Mouse (Mus musculus) forebrain, embryonic 14.5 days (tissue): ENCODE measurements at regions not wholly inside any gene's neighbourhood (a gene's known extent, or its start where the extent isn't known, plus 50 kb on each side); places are given as distances from the start of the nearest gene placed in this dataset.

Source experiments
- ATAC-seq: fragments of 200-750 bp; cut with Nextera tagmentation; 2 replicates; pipeline ENCODE4 v1.8.0; 2017; ENCODE audit warnings: mild to moderate bottlenecking, moderate library complexity
- DNase-seq: peaks from one replicate; pipeline ENCODE4 v3.0.0-alpha.2; 2015; ENCODE audit warnings: low spot score
- H3K27ac ChIP-seq: fragments of 300-500 bp; sonication (generic); 2 replicates; pipeline ENCODE4 v1.5.1; 2014; ENCODE audit warnings: low read depth, mild to moderate bottlenecking, control low read depth, low read length, moderate library complexity
- H3K27me3 ChIP-seq: fragments of 300-500 bp; sonication (generic); replicated peaks from 2 replicates; pipeline ENCODE4 v1.6.1; 2014; ENCODE audit warnings: low read length, control low read depth, mixed read lengths; ENCODE audit not compliant: control insufficient read depth, insufficient read depth
- H3K36me3 ChIP-seq: fragments of 300-500 bp; sonication (generic); 2 replicates; pipeline ENCODE4 v1.6.1; 2014; ENCODE audit warnings: low read length, control low read depth; ENCODE audit not compliant: control insufficient read depth, insufficient read depth
- H3K4me1 ChIP-seq: fragments of 300-500 bp; sonication (generic); 2 replicates; pipeline ENCODE4 v1.6.1; 2014; ENCODE audit warnings: antibody characterized with exemption, low read length, control low read depth; ENCODE audit not compliant: control insufficient read depth, insufficient read depth
- H3K4me2 ChIP-seq: fragments of 300-500 bp; sonication (generic); 2 replicates; pipeline ENCODE4 v1.6.1; 2014; ENCODE audit warnings: mild to moderate bottlenecking, control low read depth, low read length
- H3K4me3 ChIP-seq: fragments of 300-500 bp; sonication (generic); 2 replicates; pipeline ENCODE4 v1.5.1; 2014; ENCODE audit warnings: low read depth, low read length, control low read depth
- H3K9ac ChIP-seq: fragments of 300-500 bp; sonication (generic); 2 replicates; pipeline ENCODE4 v1.6.1; 2014; ENCODE audit warnings: mild to moderate bottlenecking, low read length, control low read depth, moderate library complexity
- H3K9me3 ChIP-seq: fragments of 300-500 bp; sonication (generic); replicated peaks from 2 replicates; pipeline ENCODE4 v1.6.1; 2016; ENCODE audit warnings: low read length, control low read depth, mixed read lengths; ENCODE audit not compliant: control insufficient read depth
- WGBS: fragments of 180-500 bp; shearing (Covaris S2); extraction: QIAGEN DNeasy Blood & Tissue Kit; methylation state at CpG from one replicate; pipeline ENCODE4 v1.1.7; 2014; 5-methylcytosine and 5-hydroxymethylcytosine counted together

GRCm38 (mm10) chr11:114217245-114217757 is 150.5 kb upstream of the Sdk2 start:
- Histone ChIP-seq H3K27me3 (no peaks in the 10 kb centered on the region), H3K4me1 (peaks cover 10% of the 10 kb centered on the region), H3K9ac (peak overlapping the region; percentile 22; the same call in 1 of the 2 replicates), H3K36me3 (no peaks in the 10 kb centered on the region), H3K9me3 (no peaks in the 10 kb centered on the region), H3K4me2 (peak overlapping the region; percentile 46), H3K4me3 (peak overlapping the region; percentile 11; the same call in 1 of the 2 replicates), H3K27ac (no peak overlapping the region)
- WGBS: 4% methylated on average over 15 of the region's 15 CpGs
- DNase-seq: peak; percentile 37
- peak; percentile 48; the same call in 1 of the 2 replicates for ATAC-seq

- no peak overlapping the region for H3K27ac ChIP-seq
- no peak overlapping the region for H3K4me3 ChIP-seq
- DNase-seq: peak; percentile 25
- no peaks in the 10 kb centered on the region for H3K27me3 ChIP-seq
- no peak; the same call in 1 of the 2 replicates for ATAC-seq
- H3K4me2 ChIP-seq: no peak overlapping the region
- H3K9ac ChIP-seq: no peak overlapping the region; the same call in 1 of the 2 replicates
- H3K9me3 ChIP-seq: no peaks in the 10 kb centered on the region
- 20% methylated on average over 7 of the region's 7 CpGs for WGBS
- H3K36me3 ChIP-seq: no peaks in the 10 kb centered on the region
- peaks cover 10% of the 10 kb centered on the region for H3K4me1 ChIP-seq
Measured at GRCm38 (mm10) chr11:114216493-114216892, 149.6 kb upstream of the Sdk2 start.

- DNase-seq (no peak), ATAC-seq (no peak)
- Histone ChIP-seq H3K27ac (no peak overlapping the region), H3K4me1 (peaks cover 10% of the 10 kb centered on the region), H3K36me3 (no peaks in the 10 kb centered on the region), H3K9me3 (no peaks in the 10 kb centered on the region), H3K9ac (no peak overlapping the region), H3K4me2 (no peak overlapping the region), H3K4me3 (no peak overlapping the region), H3K27me3 (no peaks in the 10 kb centered on the region)
- WGBS: 83% methylated on average over 8 of the region's 8 CpGs
Measured at GRCm38 (mm10) chr11:114215256-114215655, 148.4 kb upstream of the Sdk2 start.

- no peak overlapping the region for H3K9ac ChIP-seq
- no peak overlapping the region for H3K4me2 ChIP-seq
- ATAC-seq: no peak
- no peaks in the 10 kb centered on the region for H3K9me3 ChIP-seq
- 64% methylated on average over 2 of the region's 2 CpGs for WGBS
- H3K27me3 ChIP-seq: no peaks in the 10 kb centered on the region
- no peak overlapping the region for H3K4me3 ChIP-seq
- H3K27ac ChIP-seq: no peak overlapping the region
- peaks cover 6% of the 10 kb centered on the region for H3K4me1 ChIP-seq
- DNase-seq: peak; percentile 38
- H3K36me3 ChIP-seq: no peaks in the 10 kb centered on the region
Measured at GRCm38 (mm10) chr11:114212136-114212535, 145.3 kb upstream of the Sdk2 start.

- H3K27me3 ChIP-seq: no peaks in the 10 kb centered on the region
Measured at GRCm38 (mm10) chr11:114205192-114205591, 138.3 kb upstream of the Sdk2 start.

GRCm38 (mm10) chr11:114203416-114203815 is 136.6 kb upstream of the Sdk2 start:
- Histone ChIP-seq H3K4me1 (peaks cover 10% of the 10 kb centered on the region), H3K4me3 (no peak overlapping the region), H3K27me3 (no peaks in the 10 kb centered on the region), H3K36me3 (no peaks in the 10 kb centered on the region), H3K9me3 (no peaks in the 10 kb centered on the region), H3K9ac (no peak overlapping the region), H3K27ac (no peak overlapping the region), H3K4me2 (no peak overlapping the region)
- DNase-seq (no peak), ATAC-seq (no peak)
- WGBS: 77% methylated on average over 9 of the region's 9 CpGs

More at GRCm38 (mm10) chr11:114205192-114205591, 138.3 kb upstream of the Sdk2 start:
- Histone ChIP-seq H3K9ac (no peak overlapping the region), H3K4me3 (no peak overlapping the region), H3K9me3 (no peaks in the 10 kb centered on the region), H3K27ac (no peak overlapping the region), H3K4me1 (no peaks in the 10 kb centered on the region), H3K4me2 (no peak overlapping the region), H3K36me3 (no peaks in the 10 kb centered on the region)
- 33% methylated on average over 2 of the region's 2 CpGs for WGBS
- ATAC-seq (no peak), DNase-seq (peak; percentile 50)

GRCm38 (mm10) chr11:114202486-114202885 is 135.6 kb upstream of the Sdk2 start:
- Histone ChIP-seq H3K27ac (no peak overlapping the region), H3K4me3 (no peak overlapping the region), H3K36me3 (no peaks in the 10 kb centered on the region), H3K9ac (no peak overlapping the region), H3K27me3 (no peaks in the 10 kb centered on the region), H3K4me1 (peaks cover 17% of the 10 kb centered on the region), H3K9me3 (no peaks in the 10 kb centered on the region), H3K4me2 (no peak overlapping the region)
- ATAC-seq (no peak), DNase-seq (no peak)
- 86% methylated on average over 16 of the region's 16 CpGs for WGBS

GRCm38 (mm10) chr11:114199081-114199586 is 132.3 kb upstream of the Sdk2 start:
- ATAC-seq (no peak), DNase-seq (no peak)
- WGBS: 82% methylated on average over 10 of the region's 10 CpGs
- peaks cover 17% of the 10 kb centered on the region for H3K4me1 ChIP-seq
- H3K9ac ChIP-seq: no peak overlapping the region
- 0 out of 2 replicates have a peak overlapping the region, but pooled peaks have one; percentile 21 for H3K27ac ChIP-seq
- no peaks in the 10 kb centered on the region for H3K9me3 ChIP-seq
- H3K36me3 ChIP-seq: no peaks in the 10 kb centered on the region
- no peaks in the 10 kb centered on the region for H3K27me3 ChIP-seq
- no peak overlapping the region for H3K4me2 ChIP-seq
- H3K4me3 ChIP-seq: no peak overlapping the region

- DNase-seq: peak; percentile 94
- Histone ChIP-seq H3K27ac (peak overlapping the region; percentile 59), H3K9ac (0 out of 2 replicates have a peak overlapping the region, but pooled peaks have one; percentile 13), H3K4me3 (no peak overlapping the region), H3K36me3 (no peaks in the 10 kb centered on the region), H3K4me1 (peaks cover 17% of the 10 kb centered on the region), H3K27me3 (no peaks in the 10 kb centered on the region), H3K4me2 (no peak overlapping the region), H3K9me3 (no peaks in the 10 kb centered on the region)
- WGBS: 47% methylated on average over 15 of the region's 15 CpGs
- peak; percentile 91 for ATAC-seq
Measured at GRCm38 (mm10) chr11:114198317-114199032, 131.6 kb upstream of the Sdk2 start.
